Mouse (Mus musculus) forebrain, embryonic 13.5 days (tissue): ENCODE measurements around the gene 1700001C02Rik. TPM values are rescaled to one million over a fixed set of nuclear protein-coding genes. Genes with fewer than 3 reads are reported as not detected.

Experiments
- ATAC-seq: fragments of 200-750 bp; cut with Nextera tagmentation; 2 replicates; pipeline ENCODE4 v1.8.0; 2017
- H3K27ac ChIP-seq: fragments of 300-500 bp; sonication (generic); 2 replicates; pipeline ENCODE4 v1.5.1; 2015; ENCODE audit warnings: inconsistent platforms, mild to moderate bottlenecking, moderate library complexity
- H3K27me3 ChIP-seq: fragments of 300-500 bp; sonication (generic); 2 replicates; pipeline ENCODE4 v1.6.1; 2015; ENCODE audit warnings: mild to moderate bottlenecking, inconsistent platforms
- H3K36me3 ChIP-seq: fragments of 300-500 bp; sonication (generic); 2 replicates; pipeline ENCODE4 v1.6.1; 2015; ENCODE audit warnings: mild to moderate bottlenecking, inconsistent platforms; ENCODE audit not compliant: poor library complexity, severe bottlenecking
- H3K4me1 ChIP-seq: fragments of 300-500 bp; sonication (generic); 2 replicates; pipeline ENCODE4 v1.6.1; 2015; ENCODE audit warnings: inconsistent platforms
- H3K4me2 ChIP-seq: fragments of 300-500 bp; sonication (generic); 2 replicates; pipeline ENCODE4 v1.6.1; 2015; ENCODE audit warnings: inconsistent platforms, mild to moderate bottlenecking, moderate library complexity
- H3K4me3 ChIP-seq: fragments of 300-500 bp; sonication (generic); 2 replicates; pipeline ENCODE4 v1.5.1; 2015; ENCODE audit warnings: mild to moderate bottlenecking, inconsistent platforms
- H3K9ac ChIP-seq: fragments of 300-500 bp; sonication (generic); 2 replicates; pipeline ENCODE4 v1.6.1; 2015; ENCODE audit warnings: mild to moderate bottlenecking, inconsistent platforms
- H3K9me3 ChIP-seq: fragments of 300-500 bp; sonication (generic); replicated peaks from 2 replicates; pipeline ENCODE4 v1.6.1; 2016; ENCODE audit warnings: inconsistent platforms
- WGBS: fragments of 180-500 bp; shearing (Covaris S2); methylation state at CpG from one replicate; pipeline ENCODE4 v1.1.7; 2015; 5-methylcytosine and 5-hydroxymethylcytosine counted together
- polyA plus RNA-seq: library from polyadenylated mRNA; unstranded; fragments of >200 nt; fragmentation: Nextera tagmentation; extraction: Ambion mirVana; gene quantifications from 2 replicates; pipeline ENCODE4 v1.2.1, GENCODE M21; 2015

The 1700001C02Rik gene
- polyA plus RNA-seq, 1 experiment from 2014 or later = 0.23 TPM

DNA sequence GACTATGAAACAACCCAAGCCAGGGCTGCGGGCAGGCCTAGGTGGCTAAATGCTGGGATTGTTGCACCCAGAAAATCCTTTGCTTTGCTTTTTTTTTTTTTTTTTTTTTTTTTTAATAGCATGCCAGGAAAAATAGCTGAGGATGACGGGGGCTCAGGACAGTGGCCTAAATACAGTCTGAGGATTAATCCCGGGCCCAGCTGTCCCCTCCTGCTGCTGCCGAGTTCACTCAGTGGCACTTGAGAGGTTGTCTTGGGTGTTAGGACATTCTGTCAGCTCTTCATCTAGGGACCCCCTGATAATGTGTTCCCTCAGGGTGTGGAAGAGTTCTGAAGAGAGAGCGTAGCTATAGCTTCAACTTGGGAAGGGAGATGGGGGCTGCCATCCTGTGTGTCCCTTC lies 61.3 kb downstream of the 1700001C02Rik start:
- Histone ChIP-seq H3K27ac (no peak overlapping the region), H3K27me3 (peaks cover 3% of the 10 kb centered on the region; the same call in 1 of the 2 replicates), H3K9me3 (no peaks in the 10 kb centered on the region), H3K4me3 (no peak overlapping the region), H3K9ac (no peak overlapping the region), H3K4me2 (no peak overlapping the region), H3K4me1 (peaks cover 35% of the 10 kb centered on the region), H3K36me3 (no peaks in the 10 kb centered on the region)
- WGBS = 74% methylated on average over 5 of the region's 5 CpGs
- ATAC-seq = no peak

DNA sequence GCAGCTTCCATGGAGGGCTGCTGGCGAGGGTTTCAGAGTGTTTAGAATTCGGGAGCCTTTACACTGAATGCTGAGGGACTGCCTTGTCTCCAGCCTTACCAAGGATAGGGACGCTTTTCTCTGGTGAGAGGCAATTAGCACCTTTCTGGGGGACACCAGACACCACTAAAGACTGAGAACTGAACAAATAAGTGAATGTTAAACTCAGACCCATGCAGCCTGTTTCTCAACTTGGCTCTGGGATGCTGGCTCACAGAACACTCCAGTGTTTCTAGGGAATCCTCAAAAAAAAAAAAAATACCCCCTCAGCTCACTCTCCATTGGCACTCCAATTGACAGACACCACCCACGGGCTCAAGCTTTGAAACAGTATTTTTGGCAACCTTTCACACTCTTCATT lies 63.1 kb downstream of the 1700001C02Rik start:
- no peak for ATAC-seq

More for the DNA sequence above, 63.1 kb downstream of the 1700001C02Rik start:
- Histone ChIP-seq H3K4me3 (no peak overlapping the region), H3K27ac (no peak overlapping the region), H3K4me1 (peaks cover 28% of the 10 kb centered on the region), H3K27me3 (peaks cover 3% of the 10 kb centered on the region; the same call in 1 of the 2 replicates), H3K9ac (no peak overlapping the region), H3K4me2 (no peak overlapping the region), H3K36me3 (no peaks in the 10 kb centered on the region), H3K9me3 (no peaks in the 10 kb centered on the region)
- WGBS = 35% methylated on average over 4 of the region's 4 CpGs

Other genes with a start within 250 kb of the 1700001C02Rik start
- gene Selenoi, start 233.5 kb upstream of the 1700001C02Rik start, polyA plus RNA-seq = 21.3 and 24.5 TPM in 2 replicates
- 1.9 and 3.3 TPM in 2 replicates for gene Drc1, start 184.7 kb upstream of the 1700001C02Rik start, polyA plus RNA-seq
- 0.41 and 0.98 TPM in 2 replicates for gene Otof, start 4.1 kb upstream of the 1700001C02Rik start, polyA plus RNA-seq
- not detected in 2 replicates for gene Cib4, start 79.8 kb downstream of the 1700001C02Rik start, polyA plus RNA-seq
- gene Kcnk3, start 122.1 kb downstream of the 1700001C02Rik start, polyA plus RNA-seq = 1.0 TPM in 2 replicates
- 26.2 and 29.3 TPM in 2 replicates for gene Slc35f6, start 181.9 kb downstream of the 1700001C02Rik start, polyA plus RNA-seq
- 264 and 275 TPM in 2 replicates for gene Cenpa, start 200.7 kb downstream of the 1700001C02Rik start, polyA plus RNA-seq
- gene Dpysl5, start 245.5 kb downstream of the 1700001C02Rik start, polyA plus RNA-seq = 118 and 134 TPM in 2 replicates